In genomic region chr11:29496962-29497361, GRCm38 (mm10) we compare ENCODE assay signal across 21 mouse cellular contexts. TPM values are rescaled to one million over a fixed set of nuclear protein-coding genes. Genes with fewer than 3 reads are reported as not detected.
"Had no signal": no experiment of that assay in that cellular context is flagged by ENCODE, and none has a peak within 500 bp of the region (broad histone marks: within the 10 kb centered on the region; RNA-seq: fewer than 3 reads in every experiment).

No protein-coding gene starts in this region.

- ATAC-seq: midbrain, embryonic 13.5 days; midbrain, embryonic 15.5 days had no signal

- H3K4me3 ChIP-seq: megakaryocyte, embryonic 14.5 days; midbrain, embryonic 13.5 days; midbrain, embryonic 15.5 days; myocyte; neural tube, embryonic 13.5 days; neural tube, embryonic 15.5 days; stomach, embryonic 15.5 days had no signal

- H3K4me1 ChIP-seq: midbrain, embryonic 13.5 days; midbrain, embryonic 15.5 days; neural tube, embryonic 13.5 days; neural tube, embryonic 15.5 days; stomach, embryonic 15.5 days had no signal

- DNase-seq: lung, adult 18-20 months; lung, embryonic 14.5 days; lung, postnatal 10 days; lung, postnatal 4 days; retina, postnatal 1 day; right cerebral cortex, adult 18-20 months; right cerebral cortex, postnatal 14 days; thymus, adult 2 months; thymus, postnatal 25 days; thymus, postnatal 4 days had no signal

- H3K27ac ChIP-seq: liver, embryonic 14.5 days; midbrain, embryonic 13.5 days; midbrain, embryonic 15.5 days; neural tube, embryonic 13.5 days; neural tube, embryonic 15.5 days; stomach, embryonic 15.5 days; stomach, postnatal 0 days had no signal

- H3K27me3 ChIP-seq: megakaryocyte, embryonic 14.5 days; midbrain, embryonic 13.5 days; midbrain, embryonic 15.5 days; neural tube, embryonic 13.5 days; neural tube, embryonic 15.5 days; stomach, embryonic 15.5 days had no signal

RNA-seq across cellular contexts. Expression of gene Clhc1, which starts 50.8 kb away (rescaled TPM):
- polyA plus RNA-seq: midbrain, postnatal 0 days; spleen, adult 2 months; stomach, postnatal 0 days; thymus, adult 2 months had no signal
